Mouse (Mus musculus) urinary bladder, postnatal 25 days (tissue): ENCODE results near the gene Asns.
"Not testable (repeated sequence)": the region's sequence is repeated elsewhere in the genome, so short reads cannot be mapped to it uniquely, and the experiment has no call there.

Experiments used
- DNase-seq: peaks from one replicate; pipeline ENCODE4 v3.0.0; 2022; ENCODE audit warnings: low spot score

Gene Asns

GRCm38 (mm10) chr6:7676194-7676901 lies 16.7 kb downstream of the Asns start:
- DNase-seq: no peak

- no peak for DNase-seq
These were observed 20.4 kb downstream of the Asns start for GRCm38 (mm10) chr6:7672438-7673253.

- no peak for DNase-seq
These were observed 21.6 kb downstream of the Asns start for GRCm38 (mm10) chr6:7671429-7671828.

GRCm38 (mm10) chr6:7670588-7670987 lies 22.5 kb downstream of the Asns start:
- no peak for DNase-seq

- no peak for DNase-seq
These were observed 23.3 kb downstream of the Asns start for GRCm38 (mm10) chr6:7669721-7670120.

- DNase-seq: no peak
These were observed 24.7 kb downstream of the Asns start for GRCm38 (mm10) chr6:7668332-7668731.

GRCm38 (mm10) chr6:7665902-7666301 lies 27.2 kb downstream of the Asns start:
- DNase-seq: not testable (repeated sequence)

GRCm38 (mm10) chr6:7661455-7661854 lies 31.6 kb downstream of the Asns start:
- DNase-seq: no peak

GRCm38 (mm10) chr6:7660377-7661080 lies 32.5 kb downstream of the Asns start:
- no peak for DNase-seq

GRCm38 (mm10) chr6:7656601-7657000 lies 36.5 kb downstream of the Asns start:
- DNase-seq: no peak

- DNase-seq: no peak
These were observed 44.6 kb downstream of the Asns start for GRCm38 (mm10) chr6:7648458-7648857.
